Mouse (Mus musculus): Measurements from ENCODE around the gene Mrpl10. TPM values are rescaled to one million over a fixed set of nuclear protein-coding genes. Genes with fewer than 3 reads are reported as not detected.

Gene Mrpl10
- 28.6 TPM for polyA plus RNA-seq (2014; fragmentation: Illumina TruSeq; extraction: RNeasy Lipid Tissue Mini Kit (QIAGEN cat#74804); ENCODE audit: low read depth, low replicate concordance)

DNA sequence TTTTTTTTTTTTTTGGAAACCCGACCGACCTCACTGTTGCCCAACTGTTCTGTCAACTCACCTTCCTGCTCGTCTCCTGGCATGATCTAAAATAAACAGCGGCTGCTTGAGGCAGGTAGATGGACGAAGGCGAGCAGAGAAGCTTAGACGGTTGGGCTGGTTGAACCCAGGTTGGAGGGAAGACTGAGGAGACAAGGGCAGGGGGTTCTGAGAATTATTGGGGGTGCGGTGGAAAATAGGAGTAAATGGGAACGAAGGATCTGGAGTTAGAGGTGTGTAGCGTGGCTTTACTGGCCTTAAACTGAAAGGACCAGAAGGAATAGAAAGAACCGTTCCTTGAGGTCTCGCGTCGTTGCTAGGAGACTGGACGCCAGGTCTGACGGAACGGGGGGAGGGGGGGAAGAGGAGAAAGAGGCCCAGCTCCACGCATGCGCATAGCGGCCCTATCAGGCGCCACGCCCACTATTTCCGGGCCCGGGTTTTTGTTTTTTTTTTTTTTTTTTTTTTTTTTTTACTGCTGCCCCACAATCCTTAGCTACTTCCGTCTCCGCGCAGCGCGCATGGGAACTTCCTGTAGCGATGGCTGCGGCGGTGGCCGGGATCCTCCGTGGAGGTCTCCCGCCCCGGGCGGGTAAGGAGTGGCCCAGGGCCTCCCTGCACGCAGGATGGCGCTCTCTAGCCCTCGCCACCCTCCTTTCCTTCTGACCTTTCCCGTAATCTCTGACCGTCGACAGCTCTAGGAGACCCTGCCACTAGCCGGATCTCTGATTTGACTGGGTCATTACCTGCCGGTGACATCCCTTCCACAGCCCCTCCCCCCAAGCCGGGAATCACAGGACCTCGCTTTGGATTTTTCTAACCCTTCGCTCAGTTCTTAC is at the start of gene Mrpl10, which contains the start of gene Lrrc46:
Gene Mrpl10, plus strand, starts transcription at position 539 of the 878 bp plus-strand sequence.
Gene Lrrc46, minus strand, starts transcription at position 386 of the 878 bp plus-strand sequence.

GRCm38 (mm10) chr11:97013121-97013670 is 28.2 kb upstream of the Mrpl10 start, which contains the start of gene Sp6:
Gene Sp6, plus strand, starts transcription at chr11:97013394.

DNA sequence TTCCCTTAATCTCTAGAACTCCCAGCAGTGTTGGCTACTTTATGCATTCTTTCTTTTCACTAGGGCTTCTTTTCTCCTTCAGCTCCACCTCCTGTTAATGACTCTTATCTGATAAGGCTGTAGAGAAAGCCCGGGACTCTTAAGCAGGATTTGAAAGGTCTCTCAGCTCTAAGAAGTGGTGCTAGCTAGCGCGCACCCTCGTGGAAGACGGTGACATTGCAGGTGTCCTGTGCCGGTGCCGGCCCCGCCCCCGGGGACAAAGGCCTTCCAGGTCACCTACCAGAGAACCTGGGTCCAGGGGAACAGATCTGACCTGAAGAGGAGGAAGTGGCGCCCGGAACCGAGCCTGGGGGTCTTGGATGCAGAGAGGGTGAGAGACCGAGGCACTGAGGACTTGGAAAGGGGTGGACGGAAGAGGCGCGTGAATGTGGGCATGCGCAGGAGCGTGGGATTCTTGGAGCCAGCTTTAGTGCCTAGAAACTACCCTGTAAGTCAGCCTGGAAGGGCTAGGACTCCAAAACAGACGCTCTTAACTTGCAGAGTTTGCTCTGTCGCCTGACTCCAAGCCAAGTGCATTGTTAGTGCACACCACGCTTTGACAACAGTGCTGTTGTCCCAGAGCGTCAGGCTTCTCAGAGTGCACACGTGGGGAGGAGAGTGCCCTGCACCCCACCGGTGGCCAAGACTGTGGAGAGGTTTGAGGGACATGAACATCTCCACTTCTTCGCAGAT is 11.5 kb upstream of the Mrpl10 start, which contains the start of gene Scrn2:
Gene Scrn2, plus strand, starts transcription at position 253 of the 732 bp plus-strand sequence.

GRCm38 (mm10) chr11:97050216-97050943 is 9.0 kb downstream of the Mrpl10 start, which contains the start of gene Osbpl7:
Gene Osbpl7, plus strand, starts transcription at chr11:97050628.

Other genes starting within 250 kb of the Mrpl10 start
- 121 TPM for gene Nfe2l1, start 211.6 kb upstream of the Mrpl10 start, polyA plus RNA-seq (2014; fragmentation: Illumina TruSeq; extraction: RNeasy Lipid Tissue Mini Kit (QIAGEN cat#74804); ENCODE audit: low read depth, low replicate concordance)
- 21.8 TPM for gene Copz2, start 191.7 kb upstream of the Mrpl10 start, polyA plus RNA-seq (2014; fragmentation: Illumina TruSeq; extraction: RNeasy Lipid Tissue Mini Kit (QIAGEN cat#74804); ENCODE audit: low read depth, low replicate concordance)
- gene Cdk5rap3, start 125.1 kb upstream of the Mrpl10 start, polyA plus RNA-seq (2014; fragmentation: Illumina TruSeq; extraction: RNeasy Lipid Tissue Mini Kit (QIAGEN cat#74804); ENCODE audit: low read depth, low replicate concordance), result 16.9 TPM
- gene Prr15l, start 113.5 kb upstream of the Mrpl10 start, polyA plus RNA-seq (2014; fragmentation: Illumina TruSeq; extraction: RNeasy Lipid Tissue Mini Kit (QIAGEN cat#74804); ENCODE audit: low read depth, low replicate concordance), result not detected
- gene Pnpo, start 97.6 kb upstream of the Mrpl10 start, polyA plus RNA-seq (2014; fragmentation: Illumina TruSeq; extraction: RNeasy Lipid Tissue Mini Kit (QIAGEN cat#74804); ENCODE audit: low read depth, low replicate concordance), result 11.4 TPM
- gene Sp2, start 58.6 kb upstream of the Mrpl10 start, polyA plus RNA-seq (2014; fragmentation: Illumina TruSeq; extraction: RNeasy Lipid Tissue Mini Kit (QIAGEN cat#74804); ENCODE audit: low read depth, low replicate concordance), result 4.9 TPM
- not detected for gene Sp6, start 28.2 kb upstream of the Mrpl10 start, polyA plus RNA-seq (2014; fragmentation: Illumina TruSeq; extraction: RNeasy Lipid Tissue Mini Kit (QIAGEN cat#74804); ENCODE audit: low read depth, low replicate concordance)
- not detected for gene Scrn2, start 11.6 kb upstream of the Mrpl10 start, polyA plus RNA-seq (2014; fragmentation: Illumina TruSeq; extraction: RNeasy Lipid Tissue Mini Kit (QIAGEN cat#74804); ENCODE audit: low read depth, low replicate concordance)
- not detected for gene Lrrc46, start 153 bp upstream of the Mrpl10 start, polyA plus RNA-seq (2014; fragmentation: Illumina TruSeq; extraction: RNeasy Lipid Tissue Mini Kit (QIAGEN cat#74804); ENCODE audit: low read depth, low replicate concordance)
- not detected for gene Osbpl7, start 9.1 kb downstream of the Mrpl10 start, polyA plus RNA-seq (2014; fragmentation: Illumina TruSeq; extraction: RNeasy Lipid Tissue Mini Kit (QIAGEN cat#74804); ENCODE audit: low read depth, low replicate concordance)
- not detected for gene Tbx21, start 73.8 kb downstream of the Mrpl10 start, polyA plus RNA-seq (2014; fragmentation: Illumina TruSeq; extraction: RNeasy Lipid Tissue Mini Kit (QIAGEN cat#74804); ENCODE audit: low read depth, low replicate concordance)
- 0.41 TPM for gene Tbkbp1, start 109.9 kb downstream of the Mrpl10 start, polyA plus RNA-seq (2014; fragmentation: Illumina TruSeq; extraction: RNeasy Lipid Tissue Mini Kit (QIAGEN cat#74804); ENCODE audit: low read depth, low replicate concordance)
- gene Kpnb1, start 146.3 kb downstream of the Mrpl10 start, polyA plus RNA-seq (2014; fragmentation: Illumina TruSeq; extraction: RNeasy Lipid Tissue Mini Kit (QIAGEN cat#74804); ENCODE audit: low read depth, low replicate concordance), result 141 TPM
- gene Npepps, start 239.1 kb downstream of the Mrpl10 start, polyA plus RNA-seq (2014; fragmentation: Illumina TruSeq; extraction: RNeasy Lipid Tissue Mini Kit (QIAGEN cat#74804); ENCODE audit: low read depth, low replicate concordance), result 140 TPM

All from adrenal gland, adult 10 weeks (tissue).